Mouse (Mus musculus) embryo, embryonic 11 days (tissue): ENCODE results near the gene Lrrc38.
A peak's percentile ranks its signal among the peaks of the same experiment; 100 is the strongest.
"Not testable (repeated sequence)": the region's sequence is repeated elsewhere in the genome, so short reads cannot be mapped to it uniquely, and the experiment has no call there.

ENCODE experiments used
- DNase-seq: peaks from one replicate; pipeline ENCODE4 v3.0.0-alpha.2; 2015

The Lrrc38 gene

DNA sequence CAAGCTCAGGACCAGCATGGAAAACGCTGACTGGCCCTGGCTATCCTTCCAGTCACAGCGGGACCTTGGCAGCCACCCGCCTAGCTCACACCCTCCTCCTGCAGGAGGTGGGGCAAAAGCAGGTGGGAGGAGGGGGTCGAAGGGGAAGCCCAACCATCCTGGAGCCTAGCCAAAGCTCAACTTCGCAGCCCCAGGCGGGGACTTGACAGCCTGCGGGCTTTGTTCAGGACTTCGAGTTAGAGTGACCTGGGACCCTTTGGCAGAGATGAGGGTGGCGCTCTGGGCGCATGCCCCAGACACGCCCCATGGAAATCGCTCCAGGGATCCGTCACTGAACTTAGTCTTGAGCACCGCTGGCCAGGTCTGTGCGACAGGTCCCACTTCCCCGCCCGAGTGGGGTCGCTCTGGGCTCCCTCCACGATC lies at the start of gene Lrrc38:
Gene Lrrc38 (plus strand): TSS at position 274 of the 423 bp plus-strand sequence.
- peak; percentile 55 for DNase-seq

GRCm38 (mm10) chr4:143300113-143300688 lies 49.4 kb upstream of the Lrrc38 start:
- peak; percentile 46 for DNase-seq

- DNase-seq, result no peak
Measured at GRCm38 (mm10) chr4:143301042-143301441, 48.5 kb upstream of the Lrrc38 start.

DNA sequence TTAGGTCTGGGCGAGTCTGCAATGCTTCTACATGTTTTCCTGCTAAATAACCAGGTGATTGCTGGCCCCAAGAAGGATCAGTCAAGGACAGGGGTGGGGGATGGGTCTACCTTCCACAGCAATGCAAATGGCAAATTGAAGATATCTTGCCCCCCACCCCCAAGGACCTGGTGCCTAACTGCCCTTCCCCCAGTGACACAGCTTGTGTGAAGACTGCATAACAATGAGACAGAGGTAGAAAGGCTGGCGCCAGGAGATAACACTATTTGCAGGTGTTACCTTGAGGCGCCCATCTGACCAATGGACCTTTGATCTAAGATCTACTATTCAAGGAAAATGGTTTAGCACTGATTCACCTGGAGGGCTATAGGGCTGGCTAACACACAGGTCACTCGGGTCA lies 47.7 kb upstream of the Lrrc38 start:
- no peak for DNase-seq

DNA sequence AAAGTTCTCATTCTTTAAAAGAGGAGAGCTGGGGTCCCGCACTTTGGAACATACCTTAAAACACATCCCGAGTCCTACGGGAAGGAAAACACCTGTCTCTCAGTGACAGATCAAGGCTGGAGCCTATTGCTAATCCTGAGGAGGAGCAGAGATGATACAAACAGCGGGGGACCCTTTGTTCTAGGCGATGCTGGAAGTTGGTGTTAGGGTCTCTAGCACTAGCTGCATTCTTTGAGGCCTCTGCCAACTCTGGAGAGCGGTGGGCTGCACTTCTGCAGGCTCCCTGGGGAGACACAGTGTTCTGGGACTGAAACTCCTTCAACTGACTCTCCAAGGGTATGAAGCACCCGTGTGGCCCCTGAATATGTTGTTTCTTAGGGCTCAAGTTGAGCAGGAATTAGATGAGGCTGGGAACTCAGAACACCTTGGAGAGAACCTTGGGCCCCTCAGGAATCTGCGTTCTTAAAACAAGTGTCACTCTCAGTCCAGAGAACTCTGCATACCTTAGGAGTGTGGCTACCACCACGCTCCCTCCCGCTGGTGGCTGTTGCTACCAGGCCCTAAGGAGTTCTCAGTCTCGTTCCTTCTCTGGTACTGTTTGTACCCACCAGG lies 47.2 kb upstream of the Lrrc38 start:
- DNase-seq, result no peak

DNA sequence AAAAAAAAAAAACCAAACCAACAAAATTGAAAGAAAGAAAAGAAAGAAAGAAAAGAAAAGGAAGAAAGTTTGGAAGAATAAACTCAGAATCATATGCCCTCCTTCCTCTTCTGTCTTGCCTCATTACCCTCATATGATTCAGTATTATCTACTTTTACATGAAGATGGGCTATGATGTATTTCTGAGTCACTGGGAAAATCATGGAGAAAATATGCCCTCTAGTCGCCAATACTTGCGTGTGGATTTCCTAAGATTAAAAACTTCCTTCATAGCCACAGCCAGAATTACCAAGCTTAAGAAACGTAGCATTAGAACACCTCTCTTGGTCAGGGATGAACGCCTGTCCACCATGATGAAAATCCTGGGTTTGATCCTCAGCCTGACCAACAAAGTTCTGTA lies 44.5 kb upstream of the Lrrc38 start:
- DNase-seq, result no peak

DNA sequence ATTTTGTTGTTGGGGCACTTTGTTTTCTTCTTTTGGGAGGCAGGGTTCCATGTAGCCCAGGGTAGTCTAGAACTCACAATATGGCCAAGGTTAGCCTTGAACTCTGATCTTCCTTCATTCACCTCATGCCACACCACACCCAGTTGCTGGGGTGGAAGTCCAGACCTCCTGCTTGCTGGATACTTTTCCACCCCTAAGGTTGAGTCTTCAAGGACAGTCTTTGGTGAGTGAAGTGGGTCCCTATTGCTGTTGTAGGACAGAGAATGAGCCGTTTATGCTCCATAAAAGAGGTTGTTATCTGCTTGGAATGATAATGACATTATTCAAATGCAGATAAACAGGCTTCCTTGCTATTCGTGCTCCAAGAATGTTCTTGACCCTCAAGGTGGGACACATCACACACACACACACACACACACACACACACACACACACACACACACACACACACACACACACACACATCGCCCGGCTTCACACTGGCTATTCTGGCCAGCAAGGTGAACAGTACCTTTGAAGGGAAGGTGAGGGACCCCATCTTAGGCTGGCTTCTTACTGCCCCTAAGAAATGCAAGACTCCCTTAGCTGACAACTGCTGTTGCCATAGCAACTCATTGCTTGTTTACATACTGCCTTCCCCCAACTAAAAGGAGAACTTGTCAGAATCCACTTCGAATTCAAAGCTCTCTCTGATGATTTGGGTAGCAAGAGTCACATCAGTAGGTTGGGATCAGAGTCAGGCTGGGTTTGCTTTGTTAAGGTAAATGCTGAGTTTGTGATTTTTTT lies 43.4 kb upstream of the Lrrc38 start:
- no peak for DNase-seq

GRCm38 (mm10) chr4:143311341-143311740 lies 38.2 kb upstream of the Lrrc38 start:
- no peak for DNase-seq

DNA sequence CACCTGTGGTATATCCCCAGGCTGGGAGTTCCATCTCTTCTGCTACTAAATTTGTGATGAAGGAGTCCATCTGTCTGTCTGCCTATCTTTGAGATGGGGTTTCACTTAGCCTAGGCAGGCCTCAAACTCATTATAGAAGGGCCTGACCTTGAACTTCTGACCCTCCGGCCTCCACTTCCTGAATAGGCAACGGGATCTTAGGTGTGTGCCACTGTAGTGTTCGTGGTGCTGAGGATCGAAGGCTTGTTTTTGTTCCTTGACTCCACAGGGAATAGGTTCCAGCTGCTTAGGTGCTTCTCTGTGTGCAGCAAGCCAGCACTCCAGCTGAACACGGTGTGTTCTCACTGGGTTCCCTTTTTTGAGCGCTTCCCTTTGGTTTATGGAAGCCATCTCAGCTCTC lies 36.3 kb upstream of the Lrrc38 start:
- no peak for DNase-seq

DNA sequence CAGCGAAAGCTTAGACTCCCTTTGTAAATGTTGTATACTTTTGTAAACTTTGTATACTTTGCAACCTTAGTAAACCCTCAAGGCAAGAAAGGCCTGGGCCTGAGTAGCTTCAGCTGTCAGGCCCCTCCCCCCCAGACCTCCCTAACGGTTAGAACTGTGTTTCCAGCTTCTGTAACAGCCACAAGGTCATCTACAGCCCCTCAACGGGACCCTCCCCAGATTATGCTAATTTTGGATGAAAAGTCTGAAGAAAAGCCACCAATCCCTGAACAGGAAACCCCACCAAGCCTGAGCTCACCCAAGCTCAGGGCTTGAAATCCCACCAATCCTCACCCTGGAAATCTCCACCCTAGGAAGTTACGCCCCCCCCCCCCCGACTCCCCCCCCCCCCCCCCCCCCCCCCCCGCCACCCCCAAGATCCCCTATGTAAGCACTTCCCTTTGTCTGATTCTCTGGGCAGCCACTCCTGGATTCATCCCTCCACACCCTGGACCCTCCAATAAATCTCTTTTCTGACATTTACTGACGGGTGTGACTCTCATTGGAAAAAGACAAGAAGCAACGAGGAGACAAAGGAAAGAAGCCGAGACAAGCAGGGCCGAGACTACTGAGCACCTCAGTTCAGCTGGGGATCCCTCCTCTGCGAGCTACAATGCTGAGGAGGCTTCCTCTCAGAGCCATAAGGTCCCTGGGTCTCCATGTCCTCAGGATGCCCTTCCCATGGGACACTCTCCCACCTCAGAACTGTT lies 25.2 kb upstream of the Lrrc38 start:
- peak; percentile 68 for DNase-seq

- peak; percentile 54 for DNase-seq
Measured at GRCm38 (mm10) chr4:143324925-143325624, 24.5 kb upstream of the Lrrc38 start.

DNA sequence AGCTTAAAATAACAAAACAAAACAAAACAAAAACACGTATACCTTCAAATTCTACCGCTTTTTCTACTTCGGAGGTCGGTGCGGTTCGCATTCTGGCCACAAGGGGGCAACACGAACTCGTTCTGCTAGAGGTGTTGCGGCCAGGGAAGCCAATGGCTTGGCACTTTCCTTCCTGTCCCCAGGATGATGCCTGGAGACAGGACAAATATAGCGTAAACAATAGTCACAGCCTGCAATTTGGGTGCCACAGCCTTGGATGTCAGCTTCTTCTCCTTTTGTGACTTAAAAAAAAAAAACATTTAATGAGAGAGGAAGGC lies 24.0 kb upstream of the Lrrc38 start:
- peak; percentile 88 for DNase-seq

DNA sequence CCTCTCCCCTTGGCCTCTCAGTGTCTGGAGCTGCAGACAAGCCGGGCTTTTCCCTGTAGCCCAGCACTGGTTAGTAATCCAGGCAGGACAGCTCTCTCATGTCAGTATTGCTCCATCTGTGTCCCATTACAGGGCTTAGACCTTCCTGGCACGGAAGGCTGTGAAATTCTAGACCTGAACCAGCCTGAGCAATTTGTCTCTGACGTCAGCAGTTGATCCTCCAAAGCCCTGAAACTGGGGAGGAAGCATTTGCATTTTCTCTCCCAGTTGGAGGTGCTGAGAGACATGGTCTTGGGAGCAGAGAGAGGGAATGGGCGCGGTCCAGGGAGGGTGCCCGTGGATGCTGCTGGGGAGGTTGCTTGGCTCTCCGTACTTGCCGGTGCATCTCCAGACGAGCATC lies 19.0 kb upstream of the Lrrc38 start:
- DNase-seq, result peak; percentile 84

DNA sequence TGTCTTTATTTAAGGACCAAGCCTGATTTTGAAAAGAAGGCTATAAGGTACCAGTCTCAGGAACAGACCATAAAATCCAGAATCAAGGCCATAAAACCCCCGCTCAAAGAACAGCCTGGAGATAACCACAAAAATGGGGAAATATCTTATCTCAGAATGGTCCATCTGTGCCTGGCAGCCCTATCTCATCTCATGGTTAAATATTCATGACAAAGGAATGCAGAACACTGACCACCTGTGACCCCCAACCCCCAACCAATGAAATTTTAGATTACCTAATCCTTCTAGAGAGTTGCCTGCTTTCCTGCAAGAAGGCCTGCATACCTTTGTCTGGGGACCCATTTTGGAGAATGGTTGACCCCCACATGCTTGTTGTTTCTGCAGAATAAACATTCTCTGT lies 17.8 kb upstream of the Lrrc38 start:
- DNase-seq, result no peak

- DNase-seq, result no peak
Measured at GRCm38 (mm10) chr4:143334145-143334544, 15.4 kb upstream of the Lrrc38 start.

DNA sequence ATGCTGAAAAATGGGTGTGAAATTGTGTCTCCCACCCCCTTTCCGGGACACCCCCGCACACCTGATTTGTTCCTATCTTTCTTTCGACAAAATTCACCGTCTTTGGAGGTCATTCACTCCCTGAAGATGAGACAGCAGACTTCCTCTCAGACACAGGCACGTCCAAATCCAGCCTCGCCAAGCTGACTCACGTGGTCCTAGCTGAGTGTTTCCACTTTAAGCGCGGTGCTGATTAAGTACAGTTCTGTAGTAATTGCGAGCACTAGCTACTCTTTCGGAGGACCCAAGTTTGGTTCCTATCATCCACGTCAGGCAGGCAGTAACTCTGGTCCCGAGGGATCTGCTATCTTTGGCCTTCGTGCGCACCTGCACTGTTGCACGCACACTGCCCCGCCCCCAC lies 14.6 kb upstream of the Lrrc38 start:
- DNase-seq, result no peak

DNA sequence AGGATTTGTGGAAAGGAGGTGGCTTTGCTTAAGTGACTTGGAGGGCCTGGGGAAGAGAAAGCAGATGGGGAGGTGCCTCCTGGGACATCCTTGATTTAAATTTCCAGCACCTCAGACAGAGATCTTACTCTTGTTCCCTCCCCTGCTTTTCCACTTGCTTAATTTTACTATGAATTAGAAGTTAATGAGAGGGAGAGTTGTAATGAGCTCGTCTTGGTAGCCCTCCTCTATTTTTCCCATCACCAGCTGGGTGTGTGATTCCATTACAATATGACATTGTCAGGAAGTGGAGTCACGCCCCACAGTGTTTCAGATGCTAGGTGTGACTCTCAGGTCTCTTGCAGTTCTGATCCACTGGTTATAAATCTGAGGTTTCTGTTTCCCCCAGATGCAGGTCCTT lies 13.5 kb upstream of the Lrrc38 start:
- DNase-seq, result no peak

GRCm38 (mm10) chr4:143339808-143340207 lies 9.7 kb upstream of the Lrrc38 start:
- DNase-seq, result no peak

- no peak for DNase-seq
Measured at GRCm38 (mm10) chr4:143341470-143341869, 8.1 kb upstream of the Lrrc38 start.

GRCm38 (mm10) chr4:143345491-143345890 lies 4.1 kb upstream of the Lrrc38 start:
- not testable (repeated sequence) for DNase-seq

GRCm38 (mm10) chr4:143348678-143349077 lies 879 bp upstream of the Lrrc38 start:
- no peak for DNase-seq

DNA sequence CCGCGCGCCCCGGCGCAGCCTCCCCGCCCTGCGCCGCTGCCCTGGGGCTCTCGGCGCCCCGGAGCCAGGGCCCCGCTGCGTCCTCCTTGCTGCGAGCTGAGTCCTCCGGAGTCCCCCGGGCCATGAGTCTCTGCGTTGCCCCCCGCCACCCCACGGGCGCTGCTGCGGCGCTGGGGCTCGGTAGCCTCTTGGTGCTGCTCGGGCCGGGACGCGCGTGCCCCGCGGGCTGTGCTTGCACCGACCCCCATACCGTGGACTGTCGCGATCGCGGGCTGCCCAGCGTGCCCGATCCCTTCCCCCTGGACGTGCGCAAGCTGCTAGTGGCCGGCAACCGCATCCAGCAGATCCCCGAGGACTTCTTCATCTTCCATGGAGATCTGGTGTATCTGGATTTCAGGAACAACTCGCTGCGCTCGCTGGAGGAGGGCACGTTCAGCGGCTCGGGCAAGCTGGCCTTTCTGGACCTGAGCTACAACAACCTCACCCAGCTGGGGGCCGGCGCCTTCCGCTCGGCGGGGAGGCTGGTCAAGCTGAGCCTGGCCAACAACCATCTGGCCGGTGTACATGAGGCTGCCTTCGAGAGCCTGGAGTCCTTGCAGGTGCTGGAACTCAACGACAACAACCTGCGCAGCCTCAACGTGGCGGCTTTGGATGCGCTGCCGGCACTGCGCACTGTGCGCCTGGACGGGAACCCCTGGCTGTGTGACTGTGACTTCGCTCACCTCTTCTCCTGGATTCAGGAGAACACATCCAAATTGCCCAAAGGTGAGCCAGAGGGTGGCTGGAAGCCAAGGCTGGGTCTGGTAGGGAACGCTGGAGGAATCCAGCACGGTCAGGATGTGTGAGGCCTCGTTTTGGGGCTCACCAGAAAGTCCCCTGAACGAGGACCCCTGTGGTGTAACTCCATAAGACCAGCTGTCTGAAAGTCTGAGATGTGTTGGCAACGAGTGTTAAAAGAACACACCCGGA lies 774 bp downstream of the Lrrc38 start:
- DNase-seq, result peak; percentile 32
